13 mouse cellular contexts compared by ENCODE assay signal in genomic region chr6:67481012-67481411, GRCm38 (mm10). TPM values are rescaled to one million over a fixed set of nuclear protein-coding genes. Genes with fewer than 3 reads are reported as not detected.
DNase-seq lines count a peak whose midpoint lies in the region; ATAC-seq lines count a peak whose summit lies in the region.
"Had no signal": no experiment of that assay in that cellular context is flagged by ENCODE, and none has a peak within 500 bp of the region (broad histone marks: within the 10 kb centered on the region; RNA-seq: fewer than 3 reads in every experiment).

No protein-coding gene starts in this region.

- H3K27ac ChIP-seq in heart, embryonic 11.5 days (ENCODE audit: low read depth, low read length), result 0 out of 2 replicates have a peak overlapping the region, but pooled peaks have one; percentile 41
- peak overlapping the region; percentile 58 for H3K27ac ChIP-seq in lung, embryonic 15.5 days

- intact Hi-C loops in heart, postnatal 25 days (cut with DNase I), result no loop called here

- no peaks in the 10 kb centered on the region for H3K4me1 ChIP-seq in heart, embryonic 11.5 days (ENCODE audit: control insufficient read depth, insufficient read depth, low read length)
- H3K4me1 ChIP-seq in lung, embryonic 15.5 days, result no peaks in the 10 kb centered on the region

- peak; percentile 59; the same call in 1 of the 2 replicates for ATAC-seq in heart, embryonic 11.5 days (replicated peaks; ENCODE audit: insufficient number of reproducible peaks, low FRiP score, low TSS enrichment)
- peak; percentile 83; the same call in 1 of the 2 replicates for ATAC-seq in lung, embryonic 15.5 days (ENCODE audit: borderline replicate concordance, extremely low read depth, low FRiP score, low TSS enrichment)
- no peak for ATAC-seq in cerebellum, adult (ENCODE audit: insufficient number of reproducible peaks, low FRiP score, low TSS enrichment)
- ATAC-seq in monocyte, adult 5-6 weeks (replicated peaks; ENCODE audit: insufficient number of reproducible peaks, low FRiP score, low TSS enrichment, poor library complexity, severe bottlenecking), result no peak
- ATAC-seq: hindbrain, embryonic 16.5 days had no signal

- DNase-seq in heart, postnatal 25 days (ENCODE audit: low spot score), result no peak
- DNase-seq in NIH3T3 (ENCODE audit: low read depth) (peak; percentile 26), MN1 (ENCODE audit: low spot score) (no peak)
- DNase-seq in kidney, adult 9 months, result peak; percentile 55
- DNase-seq: cerebellum, postnatal 10 days; thymus, postnatal 14 days had no signal

- H3K9ac ChIP-seq in heart, embryonic 11.5 days (ENCODE audit: low read depth, low read length), result no peak overlapping the region
- H3K9ac ChIP-seq in lung, embryonic 15.5 days, result no peak overlapping the region

- H3K27me3 ChIP-seq in heart, embryonic 11.5 days (ENCODE audit: control insufficient read depth, insufficient read depth, low read length), result no peaks in the 10 kb centered on the region
- H3K27me3 ChIP-seq in lung, embryonic 15.5 days, result no peaks in the 10 kb centered on the region

- H3K9me3 ChIP-seq in heart, embryonic 11.5 days (replicated peaks; ENCODE audit: control insufficient read depth, low read length), result no peaks in the 10 kb centered on the region
- H3K9me3 ChIP-seq in lung, embryonic 15.5 days, result no peaks in the 10 kb centered on the region

- 28% methylated on average over 2 of the region's 2 CpGs for WGBS in heart, embryonic 11.5 days (ENCODE audit: insufficient replicate concordance)
- WGBS in lung, embryonic 15.5 days, result 44% methylated on average over 2 of the region's 2 CpGs

- no peaks in the 10 kb centered on the region for H3K36me3 ChIP-seq in heart, embryonic 11.5 days (ENCODE audit: control insufficient read depth, insufficient read depth, low read length)
- no peaks in the 10 kb centered on the region for H3K36me3 ChIP-seq in lung, embryonic 15.5 days

- H3K4me3 ChIP-seq in heart, embryonic 11.5 days (ENCODE audit: low read depth, low read length), result no peak overlapping the region
- no peak overlapping the region for H3K4me3 ChIP-seq in lung, embryonic 15.5 days

- H3K4me2 ChIP-seq in heart, embryonic 11.5 days, result no peak overlapping the region
- no peak overlapping the region for H3K4me2 ChIP-seq in lung, embryonic 15.5 days

RNA-seq across cellular contexts. Expression of gene Il23r, which starts 10.6 kb away (rescaled TPM):
- not detected in 2 replicates for polyA plus RNA-seq in heart, embryonic 11.5 days (2014; fragmentation: Nextera tagmentation; extraction: Ambion mirVana)
- not detected for total RNA-seq in heart, postnatal 25 days (2021)
- not detected in 2 replicates for polyA plus RNA-seq in lung, embryonic 15.5 days (2015; fragmentation: Nextera tagmentation; extraction: Ambion mirVana)
- not detected in 3 replicates for total RNA-seq in monocyte, adult 5-6 weeks (2017)
- total RNA-seq: megakaryocyte progenitor cell, adult 5-6 weeks had no signal
- polyA plus RNA-seq: hindbrain, embryonic 16.5 days; limb, embryonic 11.5 days had no signal

RNA-seq across cellular contexts. Expression of gene Tacstd2, which starts 54.6 kb away (rescaled TPM):
- 0.41 and 0.59 TPM in 2 replicates for polyA plus RNA-seq in heart, embryonic 11.5 days (2014; fragmentation: Nextera tagmentation; extraction: Ambion mirVana)
- not detected for total RNA-seq in heart, postnatal 25 days (2021)
- 15.6 and 16.8 TPM in 2 replicates for polyA plus RNA-seq in lung, embryonic 15.5 days (2015; fragmentation: Nextera tagmentation; extraction: Ambion mirVana)
- 3.5 to 15.1 TPM (median 5.5 TPM) in 3 replicates for total RNA-seq in monocyte, adult 5-6 weeks (2017)

Comparison
In these comparisons a context has a peak if more than half of its experiments do, and no peak if none do; other contexts are left out.
1. ATAC-seq: peak in heart, embryonic 11.5 days (single experiment) and lung, embryonic 15.5 days (single experiment); none in cerebellum, adult (single experiment) and monocyte, adult 5-6 weeks (single experiment).
2. DNase-seq: peak in NIH3T3 (single experiment) and kidney, adult 9 months (single experiment); none in heart, postnatal 25 days (single experiment) and MN1 (single experiment).